Mouse (Mus musculus): ENCODE results near the gene Rnf32.

Gene Rnf32

DNA sequence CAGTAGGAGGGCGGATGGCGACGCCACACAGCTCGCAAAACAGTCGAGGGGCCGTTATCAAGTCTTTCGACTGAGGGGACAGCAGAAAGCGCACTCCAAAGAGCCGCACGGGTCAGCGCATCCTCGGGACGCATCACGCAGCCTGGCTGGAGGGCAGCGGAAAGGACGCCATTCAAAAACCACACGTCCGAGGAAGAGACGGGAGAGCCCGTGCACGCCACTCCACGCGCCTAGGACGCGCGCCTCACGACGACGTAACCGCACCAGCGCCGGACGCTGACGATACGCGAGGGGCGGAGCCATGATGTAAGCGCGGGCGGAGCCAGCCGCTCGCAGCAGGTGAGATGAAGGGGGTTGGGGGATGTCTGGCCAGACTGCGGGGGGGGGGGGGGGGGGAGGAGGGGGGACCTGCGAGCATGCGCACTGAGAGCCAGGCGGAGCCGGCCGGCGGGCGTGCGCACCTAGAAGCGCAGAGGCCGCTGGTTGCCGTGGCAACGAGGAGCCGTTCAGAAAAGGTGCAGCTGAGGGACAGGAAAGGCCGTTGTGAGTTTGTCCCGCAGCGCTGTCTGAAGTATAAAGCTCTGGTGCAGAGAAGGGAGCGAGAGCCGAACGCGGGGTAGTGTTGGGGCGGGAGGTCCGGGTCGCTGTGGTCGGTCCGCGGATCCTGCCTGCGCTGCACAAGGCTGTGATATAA is at the start of gene Rnf32:
Gene Rnf32, plus strand, starts transcription at position 423 of the 694 bp plus-strand sequence.
- in situ Hi-C loops (cut with MboI, MseI), result no loop called here

DNA sequence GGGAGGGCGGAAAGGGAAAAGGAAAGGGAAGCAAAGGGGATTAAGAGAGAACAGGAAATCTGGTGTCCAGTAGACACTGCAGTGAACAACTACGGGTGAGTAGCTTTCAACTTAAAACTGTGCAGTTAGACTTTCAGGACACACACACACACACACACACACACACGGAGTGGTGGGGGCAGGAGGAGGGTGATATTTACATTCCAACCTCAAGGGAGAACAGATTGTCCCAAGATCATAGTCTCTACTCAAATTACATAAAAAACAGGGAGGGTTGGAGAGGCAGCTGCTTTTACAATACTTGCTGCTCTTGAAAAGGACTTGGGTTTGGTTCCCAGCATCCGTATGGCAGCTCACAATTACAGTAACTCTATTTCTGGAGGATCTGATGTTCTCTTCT is 45.6 kb upstream of the Rnf32 start:
- in situ Hi-C loops (cut with MboI, MseI), result loop anchor here (10.0 kb wide), 1 partner anchor 365 kb away; no protein-coding TSS in a partner anchor

DNA sequence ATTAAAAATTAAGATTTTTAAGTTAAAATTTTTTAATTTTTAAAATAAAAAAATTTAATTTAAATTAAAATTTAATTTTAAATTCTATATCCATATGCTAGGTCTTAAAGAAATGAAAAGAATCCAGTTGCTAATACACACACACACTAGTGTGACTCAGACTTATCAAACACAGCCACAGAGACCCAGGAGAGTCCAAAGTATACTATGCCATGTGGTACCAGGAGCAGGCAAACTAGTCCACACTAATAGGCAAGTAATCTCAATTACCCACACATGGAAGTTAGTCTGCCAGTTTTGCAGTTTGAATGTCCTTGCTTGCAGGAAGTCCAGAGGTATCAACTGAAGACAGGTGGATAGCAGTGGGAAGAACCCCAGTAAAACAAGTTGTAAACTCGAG is 35.9 kb upstream of the Rnf32 start:
- in situ Hi-C loops (cut with MboI, MseI), result loop anchor here (10.0 kb wide), 1 partner anchor 355 kb away; no protein-coding TSS in a partner anchor

DNA sequence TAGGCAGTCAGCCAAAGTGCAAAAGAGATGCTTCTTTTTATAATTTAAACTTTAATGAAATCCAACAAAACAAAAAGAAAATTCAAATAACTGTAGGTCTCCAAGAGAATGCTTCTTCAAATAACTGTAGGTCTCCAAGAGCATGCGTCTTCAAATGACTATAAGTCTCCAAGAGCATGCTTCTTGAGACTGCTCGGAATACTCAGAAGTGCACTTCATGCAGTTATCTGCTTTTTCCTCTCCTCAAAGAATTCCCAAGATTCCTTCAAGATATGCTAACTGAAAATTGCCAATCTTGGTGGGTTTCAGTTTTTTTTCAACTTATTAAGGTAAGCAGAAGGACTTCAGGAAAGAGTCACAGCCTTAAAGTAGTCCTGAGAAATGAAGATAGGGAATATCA is 28.8 kb upstream of the Rnf32 start:
- in situ Hi-C loops (cut with MboI, MseI), result no loop called here

DNA sequence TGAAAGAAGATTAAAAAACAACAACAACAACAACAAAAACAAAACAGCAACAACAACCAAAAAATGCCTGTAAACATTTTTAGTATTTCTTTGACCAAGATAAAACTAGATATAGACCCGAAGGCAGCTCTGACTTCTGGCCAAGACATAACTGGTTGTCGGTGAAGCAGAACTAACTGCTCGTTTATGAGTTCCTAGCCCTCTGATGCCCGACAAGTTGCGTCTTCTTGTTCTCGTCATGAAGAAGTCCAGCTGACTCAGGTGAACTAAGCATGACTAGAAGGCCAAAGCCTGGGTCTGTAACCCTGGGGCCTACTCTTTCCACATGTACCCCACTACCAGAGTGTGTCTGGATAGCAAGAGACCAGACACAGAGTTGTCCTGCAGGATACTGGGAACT is 25.6 kb upstream of the Rnf32 start:
- in situ Hi-C loops (cut with MboI, MseI), result no loop called here

- in situ Hi-C loops (cut with MboI, MseI), result no loop called here
Measured at GRCm38 (mm10) chr5:29171165-29171564, 24.6 kb upstream of the Rnf32 start.

GRCm38 (mm10) chr5:29186798-29187197 is 9.0 kb upstream of the Rnf32 start:
- in situ Hi-C loops (cut with MboI, MseI), result no loop called here

DNA sequence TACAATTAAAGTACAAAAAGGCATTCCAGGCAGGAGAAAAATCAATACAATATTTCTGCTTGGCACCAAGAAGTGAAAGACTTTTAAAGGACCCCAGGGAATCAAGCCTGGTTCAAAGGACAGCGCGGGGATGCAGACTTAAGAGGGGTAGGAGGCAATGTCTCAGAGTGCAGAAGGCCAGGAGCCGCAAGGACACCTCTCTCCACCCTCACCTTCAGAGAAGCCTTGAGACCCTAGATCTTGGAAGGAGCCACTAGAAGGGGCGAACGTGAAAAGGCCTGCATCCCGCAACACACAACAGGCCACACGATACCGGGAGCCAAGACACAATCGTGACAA is 592 bp upstream of the Rnf32 start:
- in situ Hi-C loops (cut with MboI, MseI), result no loop called here

DNA sequence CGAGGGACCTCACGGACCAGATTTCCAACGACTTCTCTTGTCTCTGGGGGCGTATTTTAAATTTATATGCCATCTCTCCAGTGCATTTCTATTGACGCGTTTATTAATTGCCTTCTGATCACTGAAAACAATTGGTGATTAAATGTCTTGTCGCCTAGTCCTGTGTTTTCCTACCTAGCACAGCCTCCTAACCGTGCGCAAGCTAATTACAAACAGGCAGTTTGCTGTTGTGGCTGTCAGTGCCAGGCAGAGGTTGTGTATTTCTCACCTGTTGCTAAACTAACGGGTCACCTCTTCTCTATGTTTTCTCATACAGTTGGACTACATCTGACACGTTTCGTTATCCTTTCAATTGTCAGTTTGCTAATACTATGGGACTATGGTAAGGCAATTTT is 469 bp downstream of the Rnf32 start:
- in situ Hi-C loops (cut with MboI, MseI), result no loop called here

DNA sequence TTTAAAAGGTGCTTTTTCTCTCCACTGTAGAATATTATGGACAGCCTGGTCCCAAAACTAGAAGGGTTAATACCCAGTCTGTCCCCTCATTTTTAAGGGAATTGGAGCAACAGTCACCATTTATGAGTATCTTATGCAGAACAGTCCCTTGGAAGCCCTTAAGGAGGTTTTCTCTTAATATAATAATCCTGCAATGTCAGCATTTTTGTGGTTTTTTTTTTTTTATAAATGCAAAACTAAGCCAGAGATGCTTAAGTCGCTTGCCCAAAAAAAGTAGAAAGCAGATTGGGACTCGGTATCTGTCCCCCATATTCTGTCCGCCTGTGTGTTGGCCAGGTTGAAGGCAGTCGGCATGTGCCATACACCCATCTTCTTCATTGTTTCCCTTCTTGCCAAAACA is 1.4 kb downstream of the Rnf32 start:
- in situ Hi-C loops (cut with MboI, MseI), result no loop called here

GRCm38 (mm10) chr5:29198960-29199488 is 3.2 kb downstream of the Rnf32 start:
- in situ Hi-C loops (cut with MboI, MseI), result no loop called here

GRCm38 (mm10) chr5:29199868-29200267 is 4.1 kb downstream of the Rnf32 start:
- in situ Hi-C loops (cut with MboI, MseI), result no loop called here

DNA sequence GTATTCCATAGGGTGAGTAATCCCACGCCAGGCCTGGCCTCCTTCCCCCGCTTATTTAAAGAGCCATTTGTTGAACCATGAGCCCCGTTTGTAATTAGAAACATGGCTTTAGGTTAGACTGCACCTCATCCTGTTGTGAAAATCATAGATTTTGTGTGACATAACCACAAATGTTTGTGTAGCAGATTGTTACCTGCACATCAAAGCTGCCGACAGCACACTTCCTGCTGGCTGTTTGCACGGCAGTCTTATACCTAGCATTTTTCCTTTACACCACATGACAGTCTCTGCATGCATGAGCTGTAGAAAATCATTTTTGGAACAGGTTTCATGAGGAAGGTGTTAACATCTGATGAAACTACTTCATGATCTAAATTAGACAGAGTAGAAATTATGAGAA is 9.9 kb downstream of the Rnf32 start:
- in situ Hi-C loops (cut with MboI, MseI), result no loop called here

- in situ Hi-C loops (cut with MboI, MseI), result no loop called here
Measured at GRCm38 (mm10) chr5:29211980-29212555, 16.3 kb downstream of the Rnf32 start.

DNA sequence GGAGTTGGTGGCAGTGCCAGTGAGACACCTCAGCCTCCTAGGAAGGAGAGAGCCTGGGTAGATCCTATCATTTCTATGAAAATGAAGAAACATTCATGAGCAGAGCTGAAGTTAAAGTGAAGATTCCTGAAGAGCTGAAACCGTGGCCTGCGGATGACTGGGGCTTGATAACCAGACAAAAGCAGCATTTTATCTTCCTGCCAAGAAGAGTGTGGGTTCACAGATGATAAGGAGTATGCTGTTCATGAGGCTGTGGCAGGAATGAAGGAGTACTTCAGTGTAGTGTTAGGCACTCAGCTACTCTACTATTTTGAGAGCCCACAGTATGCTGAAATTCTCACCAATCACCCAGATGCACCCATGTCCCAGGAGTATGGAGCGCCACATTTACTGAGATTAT is 22.2 kb downstream of the Rnf32 start:
- in situ Hi-C loops (cut with MboI, MseI), result no loop called here

- in situ Hi-C loops (cut with MboI, MseI), result no loop called here
Measured at GRCm38 (mm10) chr5:29224089-29224488, 28.3 kb downstream of the Rnf32 start.

GRCm38 (mm10) chr5:29230481-29230880 is 34.7 kb downstream of the Rnf32 start:
- in situ Hi-C loops (cut with MboI, MseI), result no loop called here

DNA sequence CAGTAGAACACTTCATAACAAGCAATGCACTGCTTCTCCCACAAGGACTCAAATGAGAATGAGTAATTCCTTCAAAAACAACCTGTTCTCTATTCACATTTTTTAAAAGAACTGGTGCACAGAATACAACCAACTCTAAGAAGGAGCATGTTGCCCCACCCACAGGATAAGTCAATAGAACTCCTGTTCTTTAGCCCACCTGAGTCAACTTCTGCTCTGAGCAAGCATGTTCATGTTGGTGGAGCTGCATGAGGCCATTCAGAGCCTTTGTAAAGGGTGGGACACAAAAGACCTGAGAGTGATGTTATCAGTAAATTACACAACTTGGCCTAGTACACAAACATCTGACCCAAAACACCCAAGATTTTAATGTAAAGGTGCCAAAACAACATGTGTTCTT is 42.6 kb downstream of the Rnf32 start:
- in situ Hi-C loops (cut with MboI, MseI), result no loop called here

DNA sequence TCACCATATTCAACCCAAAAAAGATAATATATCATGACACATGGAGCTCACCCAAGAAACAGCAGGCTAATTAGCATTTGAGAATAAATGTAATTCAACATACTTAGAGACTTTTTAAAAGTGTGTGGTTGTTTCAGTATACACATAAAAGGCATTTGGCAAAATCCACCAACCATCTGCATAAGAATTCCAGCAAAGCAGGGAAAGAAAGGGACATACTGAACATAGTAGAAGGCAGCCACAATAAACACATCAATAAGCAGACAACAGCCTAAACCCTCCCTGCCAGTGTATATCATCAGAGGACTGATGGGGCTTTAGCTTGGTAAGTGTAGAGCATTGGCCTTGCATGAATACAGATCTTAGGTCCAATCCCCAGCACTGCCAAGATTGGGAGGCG is 49.0 kb downstream of the Rnf32 start:
- in situ Hi-C loops (cut with MboI, MseI), result no loop called here

DNA sequence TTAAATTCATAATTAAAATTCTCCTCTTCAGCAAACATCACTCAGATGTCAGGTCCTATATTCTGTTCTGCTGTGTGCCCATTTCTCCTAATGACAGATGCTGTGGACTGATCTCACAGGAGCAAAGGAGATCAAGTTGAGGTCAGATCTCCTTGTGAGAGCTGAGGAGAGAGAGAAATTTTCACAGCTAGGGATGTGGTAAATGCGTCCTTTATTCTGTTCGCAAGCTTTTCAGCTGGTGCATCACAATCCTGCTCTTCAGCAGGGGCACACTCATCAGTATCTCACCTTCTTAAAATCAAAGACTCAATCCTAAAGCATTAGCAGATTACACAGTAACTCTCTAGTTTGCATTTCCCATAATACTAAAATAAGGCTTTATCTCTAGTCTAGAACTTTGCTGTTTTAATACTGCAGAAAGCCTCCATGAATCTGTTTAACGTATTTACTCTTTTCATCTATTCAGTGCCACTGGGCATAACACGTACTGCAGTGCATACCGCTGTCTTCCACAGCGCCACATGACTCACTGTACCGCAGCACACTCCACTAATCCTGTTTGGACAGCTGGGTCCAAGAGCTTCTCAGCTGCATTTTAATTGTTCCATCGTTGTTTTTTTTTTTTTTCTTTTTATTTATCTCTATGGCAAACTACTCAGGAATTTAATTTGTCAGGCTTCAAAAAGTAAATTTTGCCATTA is 55.2 kb downstream of the Rnf32 start:
- in situ Hi-C loops (cut with MboI, MseI), result no loop called here

GRCm38 (mm10) chr5:29251496-29251873 is 55.7 kb downstream of the Rnf32 start:
- in situ Hi-C loops (cut with MboI, MseI), result no loop called here

- in situ Hi-C loops (cut with MboI, MseI), result no loop called here
Measured at GRCm38 (mm10) chr5:29253876-29254275, 58.1 kb downstream of the Rnf32 start.

DNA sequence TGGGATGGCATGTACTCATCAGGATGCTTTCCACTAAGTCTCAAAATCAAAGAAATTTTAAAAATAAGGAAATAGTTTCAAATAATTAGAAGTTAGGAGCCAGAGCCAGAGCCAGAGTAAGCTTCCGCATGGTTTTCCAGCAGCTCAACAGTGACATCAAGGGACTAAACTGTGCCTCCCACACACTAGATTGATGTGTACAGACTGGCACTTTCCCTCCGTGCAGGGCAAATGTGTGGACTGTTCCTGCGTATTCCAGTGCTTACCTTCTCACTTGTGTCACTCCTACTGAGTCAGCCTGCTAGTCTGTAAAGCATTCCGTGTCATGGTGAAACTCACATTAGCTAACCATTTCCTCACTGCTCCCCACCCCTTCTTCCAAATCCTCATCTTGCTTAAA is 75.1 kb downstream of the Rnf32 start:
- in situ Hi-C loops (cut with MboI, MseI), result no loop called here

All from T-helper 2 cell (primary cell).